ENCODE assay signal across 13 mouse cellular contexts in genomic region chr7:79518928-79519327, GRCm38 (mm10). TPM values are rescaled to one million over a fixed set of nuclear protein-coding genes. Genes with fewer than 3 reads are reported as not detected.
DNase-seq lines count a peak whose midpoint lies in the region; ATAC-seq and TF ChIP-seq lines count a peak whose summit lies in the region.
"Had no signal": no experiment of that assay in that cellular context is flagged by ENCODE, and none has a peak within 500 bp of the region (broad histone marks: within the 10 kb centered on the region; RNA-seq: fewer than 3 reads in every experiment).

No protein-coding gene starts in this region.

- H3K36me3 ChIP-seq in hindbrain, embryonic 10.5 days = peaks cover 43% of the 10 kb centered on the region
- H3K36me3 ChIP-seq in midbrain, embryonic 12.5 days = peaks cover 14% of the 10 kb centered on the region
- 0 out of 2 replicates have a peak, but pooled peaks cover 2% of the 10 kb centered on the region for H3K36me3 ChIP-seq in neural tube, embryonic 15.5 days
- H3K36me3 ChIP-seq in thymus, adult 2 months (ENCODE audit: control insufficient read depth, insufficient read depth, low read length) = no peaks in the 10 kb centered on the region
- H3K36me3 ChIP-seq: stomach, embryonic 15.5 days had no signal

- H3K9ac ChIP-seq in midbrain, embryonic 12.5 days (replicated peaks) = peak overlapping the region; percentile 44; the same call in 1 of the 2 replicates
- H3K9ac ChIP-seq in neural tube, embryonic 15.5 days (replicated peaks) = no peak overlapping the region
- H3K9ac ChIP-seq: stomach, embryonic 15.5 days had no signal

- H3K4me2 ChIP-seq in midbrain, embryonic 12.5 days (replicated peaks) = no peak overlapping the region; the same call in 1 of the 2 replicates
- no peak overlapping the region for H3K4me2 ChIP-seq in neural tube, embryonic 15.5 days
- H3K4me2 ChIP-seq: stomach, embryonic 15.5 days had no signal

- no peak for ATAC-seq in midbrain, embryonic 12.5 days (ENCODE audit: low FRiP score, low read depth)
- peak; percentile 48 for ATAC-seq in neural tube, embryonic 15.5 days (ENCODE audit: low FRiP score)

- peaks cover 100% of the 10 kb centered on the region for H3K27me3 ChIP-seq in hindbrain, embryonic 10.5 days (ENCODE audit: insufficient read depth, poor library complexity, severe bottlenecking)
- H3K27me3 ChIP-seq in midbrain, embryonic 12.5 days = peaks cover 88% of the 10 kb centered on the region
- H3K27me3 ChIP-seq in neural tube, embryonic 15.5 days (replicated peaks) = no peaks in the 10 kb centered on the region
- peaks cover 3% of the 10 kb centered on the region; the same call in 1 of the 2 replicates for H3K27me3 ChIP-seq in thymus, adult 2 months (ENCODE audit: control insufficient read depth, insufficient read depth, low read length)

- H3K4me1 ChIP-seq in hindbrain, embryonic 10.5 days (replicated peaks) = peaks cover 99% of the 10 kb centered on the region
- peaks cover 99% of the 10 kb centered on the region for H3K4me1 ChIP-seq in midbrain, embryonic 12.5 days
- H3K4me1 ChIP-seq in neural tube, embryonic 15.5 days = peaks cover 95% of the 10 kb centered on the region
- H3K4me1 ChIP-seq in thymus, adult 2 months (replicated peaks; ENCODE audit: control insufficient read depth, insufficient read depth, low read length) = no peaks in the 10 kb centered on the region

- TF ChIP-seq CTCF in thymus, adult 2 months (IDR thresholded peaks at IDR 0.05; ENCODE audit: borderline replicate concordance, control insufficient read depth, extremely low read depth, insufficient read depth, low read length, poor library complexity) = no peak

- no peak overlapping the region for H3K4me3 ChIP-seq in hindbrain, embryonic 10.5 days
- H3K4me3 ChIP-seq in midbrain, embryonic 12.5 days = no peak overlapping the region
- H3K4me3 ChIP-seq in neural tube, embryonic 15.5 days (replicated peaks) = no peak overlapping the region
- H3K4me3 ChIP-seq in thymus, adult 2 months (ENCODE audit: control insufficient read depth, insufficient read depth, low read length) = no peak overlapping the region
- H3K4me3 ChIP-seq: stomach, embryonic 15.5 days had no signal

- H3K27ac ChIP-seq in hindbrain, embryonic 10.5 days = peak overlapping the region; percentile 97; the same call in 1 of the 2 replicates
- peak overlapping the region; percentile 99 for H3K27ac ChIP-seq in midbrain, embryonic 12.5 days (replicated peaks)
- peak overlapping the region; percentile 98 for H3K27ac ChIP-seq in neural tube, embryonic 15.5 days (replicated peaks)
- H3K27ac ChIP-seq in thymus, adult 2 months (ENCODE audit: control insufficient read depth, insufficient read depth, low read length) = no peak overlapping the region
- H3K27ac ChIP-seq: stomach, embryonic 15.5 days had no signal

- no peak for TF ChIP-seq POLR2A in thymus, adult 2 months (IDR thresholded peaks at IDR 0.05; ENCODE audit: control insufficient read depth, extremely low read depth, insufficient read depth, low read length, poor library complexity)

- no peaks in the 10 kb centered on the region for H3K9me3 ChIP-seq in hindbrain, embryonic 10.5 days
- no peaks in the 10 kb centered on the region for H3K9me3 ChIP-seq in midbrain, embryonic 12.5 days
- H3K9me3 ChIP-seq in neural tube, embryonic 15.5 days (replicated peaks) = no peaks in the 10 kb centered on the region
- H3K9me3 ChIP-seq: stomach, embryonic 15.5 days had no signal

- DNase-seq in right cerebral cortex, postnatal 14 days = peak; percentile 5
- DNase-seq in right cerebral cortex, adult 18-20 months = no peak
- DNase-seq in hindbrain, embryonic 10.5 days (ENCODE audit: low spot score) = no peak
- no peak for DNase-seq in thymus, adult 2 months
- no peak for DNase-seq in adrenal gland, adult 2 months
- no peak for DNase-seq in urinary bladder, adult 2 months (ENCODE audit: low spot score)
- DNase-seq: cerebellum, adult 9-10 months; heart, adult 18-20 months; heart, postnatal 36 days; kidney, adult 18-20 months had no signal

- 54% methylated on average over 7 of the region's 7 CpGs for WGBS in hindbrain, embryonic 10.5 days
- WGBS in midbrain, embryonic 12.5 days = 44% methylated on average over 7 of the region's 7 CpGs
- WGBS in neural tube, embryonic 15.5 days = 20% methylated on average over 7 of the region's 7 CpGs
- WGBS in thymus, adult 2 months = 75% methylated on average over 7 of the region's 7 CpGs

RNA-seq across cellular contexts. Expression of gene Polg, which starts 52.8 kb away (rescaled TPM):
- polyA plus RNA-seq in hindbrain, embryonic 10.5 days (2016; fragmentation: Nextera tagmentation; extraction: Ambion mirVana) = 38.5 and 43.0 TPM in 2 replicates
- polyA plus RNA-seq in midbrain, embryonic 12.5 days (2016; fragmentation: Nextera tagmentation; extraction: Ambion mirVana) = 41.2 and 44.5 TPM in 2 replicates
- polyA plus RNA-seq in neural tube, embryonic 15.5 days (2015; fragmentation: Nextera tagmentation; extraction: Ambion mirVana) = 24.2 and 25.0 TPM in 2 replicates
- 152 and 164 TPM in 2 replicates for polyA plus RNA-seq in thymus, adult 2 months (2012; rRNA removed)
- total RNA-seq in adrenal gland, adult 2 months (2021) = 10 to 100 TPM; 65.7 to 69.3 TPM
- 49.3 and 50.1 TPM in 2 replicates for polyA plus RNA-seq in adrenal gland, adult 2 months (2012; rRNA removed)
- 50.9 and 56.0 TPM in 2 replicates for polyA plus RNA-seq in urinary bladder, adult 2 months (2012; rRNA removed)
